Mouse (Mus musculus) stomach, embryonic 14.5 days (tissue): ENCODE results near the gene Scarb2. TPM values are rescaled to one million over a fixed set of nuclear protein-coding genes. Genes with fewer than 3 reads are reported as not detected.

Experiments
- ATAC-seq: fragments of 200-750 bp; cut with Nextera tagmentation; 2 replicates; pipeline ENCODE4 v1.8.0; 2017; ENCODE audit warnings: low read depth, moderate TSS enrichment; ENCODE audit not compliant: insufficient number of reproducible peaks, insufficient read depth, low FRiP score
- H3K27ac ChIP-seq: fragments of 300-500 bp; sonication (generic); 2 replicates; pipeline ENCODE4 v1.5.1; 2014; ENCODE audit warnings: mild to moderate bottlenecking, low read length, moderate library complexity, mixed read lengths
- H3K27me3 ChIP-seq: fragments of 300-500 bp; sonication (generic); 2 replicates; pipeline ENCODE4 v1.6.1; 2014; ENCODE audit warnings: low read length, control low read depth, mixed read lengths; ENCODE audit not compliant: control insufficient read depth, insufficient read depth
- H3K36me3 ChIP-seq: fragments of 300-500 bp; sonication (generic); 2 replicates; pipeline ENCODE4 v1.6.1; 2014; ENCODE audit warnings: mild to moderate bottlenecking, control low read depth, low read length, moderate library complexity, mixed read lengths; ENCODE audit not compliant: control insufficient read depth, insufficient read depth
- H3K4me1 ChIP-seq: fragments of 300-500 bp; sonication (generic); 2 replicates; pipeline ENCODE4 v1.6.1; 2014; ENCODE audit warnings: low read length, control low read depth, mixed read lengths; ENCODE audit not compliant: control insufficient read depth, insufficient read depth
- H3K4me2 ChIP-seq: fragments of 300-500 bp; sonication (generic); replicated peaks from 2 replicates; pipeline ENCODE4 v1.6.1; 2014; ENCODE audit warnings: low read depth, low read length, control low read depth
- H3K4me3 ChIP-seq: fragments of 300-500 bp; sonication (generic); 2 replicates; pipeline ENCODE4 v1.5.1; 2014; ENCODE audit warnings: low read depth, low read length, control low read depth
- H3K9ac ChIP-seq: fragments of 300-500 bp; sonication (generic); replicated peaks from 2 replicates; pipeline ENCODE4 v1.6.1; 2014; ENCODE audit warnings: low read depth, mild to moderate bottlenecking, control low read depth, low read length, moderate library complexity, mixed read lengths
- H3K9me3 ChIP-seq: fragments of 300-500 bp; sonication (generic); 2 replicates; pipeline ENCODE4 v1.6.1; 2016; ENCODE audit warnings: low read depth, low read length, control low read depth; ENCODE audit not compliant: control insufficient read depth
- WGBS: fragments of 180-500 bp; shearing (Covaris S2); extraction: QIAGEN DNeasy Blood & Tissue Kit; methylation state at CpG from one replicate; pipeline ENCODE4 v1.1.7; 2014; 5-methylcytosine and 5-hydroxymethylcytosine counted together
- polyA plus RNA-seq: library from polyadenylated mRNA; unstranded; fragments of >200 nt; fragmentation: Nextera tagmentation; extraction: Ambion mirVana; gene quantifications from 2 replicates; pipeline ENCODE4 v1.2.1, GENCODE M21; 2014

The Scarb2 gene
- polyA plus RNA-seq, 1 experiment from 2014 or later: 13.0 TPM

GRCm38 (mm10) chr5:92512066-92512465 lies 5.4 kb upstream of the Scarb2 start:
- 88% methylated on average over 5 of the region's 5 CpGs for WGBS
- H3K27me3 ChIP-seq: no peaks in the 10 kb centered on the region
- no peak overlapping the region for H3K27ac ChIP-seq
- no peaks in the 10 kb centered on the region for H3K36me3 ChIP-seq
- no peak for ATAC-seq
- H3K9ac ChIP-seq: no peak overlapping the region
- H3K4me3 ChIP-seq: no peak overlapping the region
- H3K4me1 ChIP-seq: no peaks in the 10 kb centered on the region
- no peaks in the 10 kb centered on the region for H3K9me3 ChIP-seq
- no peak overlapping the region for H3K4me2 ChIP-seq

DNA sequence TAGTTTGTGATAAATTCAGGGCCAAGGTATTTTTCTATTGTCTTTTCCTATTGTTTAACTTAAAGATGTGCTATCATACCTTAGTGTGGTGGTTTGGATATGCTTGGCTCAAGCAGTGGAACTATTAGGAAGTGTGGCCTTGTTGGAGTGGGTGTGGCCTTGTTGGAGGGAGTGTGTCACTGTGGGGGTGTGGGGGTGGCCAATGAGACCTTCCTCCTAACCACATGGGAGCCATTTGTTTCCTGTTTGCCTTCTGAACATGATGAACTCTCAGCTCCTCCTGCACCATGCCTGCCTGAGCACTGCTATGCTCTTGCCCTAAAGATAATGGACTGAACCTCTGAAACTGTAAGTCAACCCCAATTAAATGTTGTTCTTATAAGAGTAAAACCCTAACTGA lies 4.6 kb upstream of the Scarb2 start:
- H3K4me2 ChIP-seq: no peak overlapping the region
- H3K9ac ChIP-seq: no peak overlapping the region
- H3K9me3 ChIP-seq: no peaks in the 10 kb centered on the region
- H3K4me1 ChIP-seq: peaks cover 4% of the 10 kb centered on the region
- no peaks in the 10 kb centered on the region for H3K36me3 ChIP-seq
- H3K27ac ChIP-seq: no peak overlapping the region
- H3K4me3 ChIP-seq: no peak overlapping the region
- ATAC-seq: no peak
- no peaks in the 10 kb centered on the region for H3K27me3 ChIP-seq

- H3K27me3 ChIP-seq: no peaks in the 10 kb centered on the region
- H3K4me1 ChIP-seq: peaks cover 14% of the 10 kb centered on the region
- H3K9me3 ChIP-seq: no peaks in the 10 kb centered on the region
- H3K4me3 ChIP-seq: no peak overlapping the region
- no peak overlapping the region for H3K27ac ChIP-seq
- no peak overlapping the region for H3K4me2 ChIP-seq
- no peak for ATAC-seq
- WGBS: 89% methylated on average over 5 of the region's 5 CpGs
- no peak overlapping the region for H3K9ac ChIP-seq
- H3K36me3 ChIP-seq: no peaks in the 10 kb centered on the region
Observed at GRCm38 (mm10) chr5:92508853-92509252, 2.2 kb upstream of the Scarb2 start.

GRCm38 (mm10) chr5:92506301-92506729 lies 318 bp downstream of the Scarb2 start:
- H3K9me3 ChIP-seq: no peaks in the 10 kb centered on the region
- no peaks in the 10 kb centered on the region for H3K36me3 ChIP-seq
- no peaks in the 10 kb centered on the region for H3K27me3 ChIP-seq
- H3K9ac ChIP-seq: no peak overlapping the region
- no peak for ATAC-seq
- H3K4me3 ChIP-seq: peak overlapping the region; percentile 65; the same call in 1 of the 2 replicates
- peak overlapping the region; percentile 72 for H3K4me2 ChIP-seq
- peaks cover 23% of the 10 kb centered on the region for H3K4me1 ChIP-seq
- WGBS: 17% methylated on average over 4 of the region's 4 CpGs
- H3K27ac ChIP-seq: peak overlapping the region; percentile 93; the same call in 1 of the 2 replicates

GRCm38 (mm10) chr5:92505402-92505865 lies 1.2 kb downstream of the Scarb2 start:
- Histone ChIP-seq H3K9ac (peak overlapping the region; percentile 85), H3K4me1 (peaks cover 23% of the 10 kb centered on the region), H3K36me3 (no peaks in the 10 kb centered on the region), H3K27me3 (no peaks in the 10 kb centered on the region), H3K9me3 (no peaks in the 10 kb centered on the region), H3K4me3 (peak overlapping the region; percentile 65), H3K4me2 (peak overlapping the region; percentile 72), H3K27ac (peak overlapping the region; percentile 93)
- peak; percentile 96 for ATAC-seq
- WGBS: under 1% methylated on average over 47 of the region's 48 CpGs

DNA sequence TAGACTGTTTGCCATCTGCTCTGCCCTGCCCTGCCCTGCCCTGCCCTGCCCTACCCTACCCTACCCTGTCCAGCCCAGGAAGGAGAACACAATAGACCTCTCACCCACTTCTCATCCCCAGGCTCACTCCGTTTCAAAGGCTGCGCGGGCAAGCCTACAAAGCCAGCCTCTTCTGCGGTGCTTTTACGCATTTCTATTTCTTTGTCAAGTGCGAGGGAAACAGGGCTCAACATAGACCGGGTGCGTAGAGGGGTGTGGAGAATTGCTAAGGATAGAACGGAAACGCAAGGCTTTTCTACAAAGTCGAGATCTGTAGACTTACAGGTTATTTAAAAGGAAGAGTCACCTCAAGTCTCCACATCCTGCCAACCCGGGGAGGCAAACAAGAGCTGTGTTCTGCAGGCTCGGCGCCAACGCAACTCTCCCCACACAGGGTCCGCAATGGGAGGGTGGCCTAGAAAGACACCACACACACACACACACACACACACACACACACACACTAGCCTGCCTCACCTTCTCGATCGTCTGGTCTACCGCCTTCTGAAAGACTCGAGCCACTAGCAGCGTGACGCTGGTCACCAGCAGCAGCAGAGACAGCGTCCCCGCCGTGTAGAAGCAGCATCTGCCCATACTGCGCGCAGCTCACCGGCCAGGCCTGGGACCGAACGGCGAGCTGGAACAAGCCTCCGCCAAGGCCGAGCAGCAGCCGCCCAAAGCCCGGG lies 1.8 kb downstream of the Scarb2 start:
- Histone ChIP-seq H3K27ac (peak overlapping the region; percentile 93), H3K9me3 (no peaks in the 10 kb centered on the region), H3K36me3 (no peaks in the 10 kb centered on the region), H3K4me2 (peak overlapping the region; percentile 72), H3K4me3 (peak overlapping the region; percentile 65), H3K27me3 (no peaks in the 10 kb centered on the region), H3K9ac (peak overlapping the region; percentile 85), H3K4me1 (peaks cover 25% of the 10 kb centered on the region)
- WGBS: under 1% methylated on average over 35 of the region's 35 CpGs
- ATAC-seq: peak; percentile 76

DNA sequence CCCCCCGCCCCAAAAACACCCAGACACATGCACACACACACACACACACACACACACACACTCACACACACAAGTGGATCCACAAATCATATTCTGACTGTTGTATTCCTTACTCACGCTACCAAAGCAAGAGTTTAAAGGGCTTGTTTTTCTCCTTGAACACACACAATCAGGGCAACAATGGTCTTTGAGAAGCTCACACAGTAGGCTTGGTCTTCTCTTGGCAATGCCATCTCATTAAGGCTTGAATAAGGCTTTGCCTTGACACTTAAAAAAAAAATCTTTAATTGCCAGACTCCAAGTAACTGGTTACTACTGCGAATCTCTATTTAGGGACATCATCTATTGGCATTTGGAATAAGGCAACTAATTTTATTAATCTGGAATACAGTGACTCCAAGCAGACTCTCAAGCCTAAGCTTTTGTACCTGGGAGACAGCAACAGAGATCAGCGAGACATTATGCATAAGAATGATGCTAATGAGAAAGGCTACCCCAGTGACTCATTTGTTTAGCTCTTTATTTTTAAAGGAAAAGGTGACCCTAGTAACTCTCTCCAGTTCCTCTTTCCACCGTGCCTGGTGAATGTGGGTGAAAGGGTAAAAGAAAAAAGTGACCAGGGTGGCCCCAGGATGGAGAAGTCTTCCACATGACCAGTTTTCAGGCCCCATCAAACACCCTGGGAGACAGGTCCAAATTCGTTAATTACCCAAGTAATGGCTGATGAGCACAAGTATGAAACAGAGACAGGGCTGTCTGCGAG lies 2.6 kb downstream of the Scarb2 start:
- 42% methylated on average over 7 of the region's 7 CpGs for WGBS
- H3K9ac ChIP-seq: peak overlapping the region; percentile 85
- peak overlapping the region; percentile 72 for H3K4me2 ChIP-seq
- peaks cover 30% of the 10 kb centered on the region for H3K4me1 ChIP-seq
- H3K4me3 ChIP-seq: peak overlapping the region; percentile 65
- H3K36me3 ChIP-seq: no peaks in the 10 kb centered on the region
- peak overlapping the region; percentile 93; the same call in 1 of the 2 replicates for H3K27ac ChIP-seq
- H3K9me3 ChIP-seq: no peaks in the 10 kb centered on the region
- no peak for ATAC-seq
- H3K27me3 ChIP-seq: no peaks in the 10 kb centered on the region

DNA sequence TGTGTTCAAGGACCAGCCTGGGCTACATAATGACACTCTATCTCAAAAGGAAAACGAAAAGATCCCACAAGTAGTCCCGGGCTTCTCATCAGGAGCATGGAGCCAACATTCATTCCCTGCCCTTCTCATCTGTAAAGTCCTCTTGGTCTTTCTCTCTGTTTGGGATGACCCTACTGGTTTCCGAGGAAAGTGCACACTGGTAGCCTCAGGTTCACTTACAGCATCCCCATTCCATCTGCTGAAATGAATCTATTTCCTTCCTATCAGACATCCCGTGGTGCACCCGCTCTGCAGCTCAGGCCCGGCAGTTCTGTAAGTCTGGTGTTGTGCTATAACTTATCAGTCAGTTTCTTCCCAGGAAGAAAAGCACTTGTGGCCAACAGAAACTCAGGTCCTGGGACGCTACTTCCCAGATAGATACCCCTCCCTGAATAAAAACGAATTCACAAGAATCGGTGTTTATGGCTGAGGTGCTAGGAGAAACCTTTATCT lies 3.2 kb downstream of the Scarb2 start:
- ATAC-seq: no peak
- H3K9ac ChIP-seq: no peak overlapping the region
- no peak overlapping the region for H3K27ac ChIP-seq
- H3K27me3 ChIP-seq: no peaks in the 10 kb centered on the region
- no peaks in the 10 kb centered on the region for H3K9me3 ChIP-seq
- peak overlapping the region; percentile 72 for H3K4me2 ChIP-seq
- WGBS: 78% methylated on average over 9 of the region's 9 CpGs
- 0 out of 2 replicates have a peak overlapping the region, but pooled peaks have one; percentile 65 for H3K4me3 ChIP-seq
- H3K4me1 ChIP-seq: peaks cover 37% of the 10 kb centered on the region
- no peaks in the 10 kb centered on the region for H3K36me3 ChIP-seq
